Mouse (Mus musculus): Measurements from ENCODE around the gene P2rx3.

P2rx3 gene

GRCm38 (mm10) chr2:85037047-85038026 lies at the start of gene P2rx3, which contains the start of gene Ssrp1:
Gene P2rx3, minus strand, starts transcription at chr2:85037462.
Gene Ssrp1, plus strand, starts transcription at chr2:85037234.
- peak; percentile 81 to 85 for DNase-seq (ENCODE audit: low spot score in 2 of 2)

- DNase-seq (ENCODE audit: low spot score in 2 of 2): no peak
Observed at GRCm38 (mm10) chr2:85073751-85074150, 36.5 kb upstream of the P2rx3 start.

GRCm38 (mm10) chr2:85071921-85072320 lies 34.7 kb upstream of the P2rx3 start:
- DNase-seq (ENCODE audit: low spot score in 2 of 2): no peak

GRCm38 (mm10) chr2:85070086-85070485 lies 32.8 kb upstream of the P2rx3 start:
- DNase-seq (ENCODE audit: low spot score in 2 of 2): no peak

- no peak for DNase-seq (ENCODE audit: low spot score in 2 of 2)
Observed at GRCm38 (mm10) chr2:85068626-85069025, 31.4 kb upstream of the P2rx3 start.

- DNase-seq (ENCODE audit: low spot score in 2 of 2): no peak
Observed at GRCm38 (mm10) chr2:85067903-85068625, 30.8 kb upstream of the P2rx3 start.

GRCm38 (mm10) chr2:85066937-85067336 lies 29.7 kb upstream of the P2rx3 start:
- no peak for DNase-seq (ENCODE audit: low spot score in 2 of 2)

- no peak for DNase-seq (ENCODE audit: low spot score in 2 of 2)
Observed at GRCm38 (mm10) chr2:85065141-85065875, 28.0 kb upstream of the P2rx3 start.

- peak in 1 of 2 experiments; percentile 33 for DNase-seq (ENCODE audit: low spot score in 2 of 2)
Observed at GRCm38 (mm10) chr2:85061107-85061541, 23.9 kb upstream of the P2rx3 start.

GRCm38 (mm10) chr2:85060591-85061060 lies 23.4 kb upstream of the P2rx3 start:
- DNase-seq (ENCODE audit: low spot score in 2 of 2): peak; percentile 66 to 83

- DNase-seq (ENCODE audit: low spot score in 2 of 2): no peak
Observed at GRCm38 (mm10) chr2:85059677-85060076, 22.4 kb upstream of the P2rx3 start.

- DNase-seq (ENCODE audit: low spot score in 2 of 2): no peak
Observed at GRCm38 (mm10) chr2:85056711-85057110, 19.4 kb upstream of the P2rx3 start.

GRCm38 (mm10) chr2:85053192-85053816 lies 16.0 kb upstream of the P2rx3 start:
- DNase-seq (ENCODE audit: low spot score in 2 of 2): no peak

- DNase-seq (ENCODE audit: low spot score in 2 of 2): peak; percentile 59 to 64
Observed at GRCm38 (mm10) chr2:85050746-85051145, 13.5 kb upstream of the P2rx3 start.

- DNase-seq (ENCODE audit: low spot score in 2 of 2): peak; percentile 63 to 72
Observed at GRCm38 (mm10) chr2:85050001-85050634, 12.9 kb upstream of the P2rx3 start.

- DNase-seq (ENCODE audit: low spot score in 2 of 2): no peak
Observed at GRCm38 (mm10) chr2:85049277-85049676, 12.0 kb upstream of the P2rx3 start.

GRCm38 (mm10) chr2:85048168-85048751 lies 11.0 kb upstream of the P2rx3 start:
- peak; percentile 49 to 71 for DNase-seq (ENCODE audit: low spot score in 2 of 2)

GRCm38 (mm10) chr2:85047596-85048167 lies 10.4 kb upstream of the P2rx3 start, which contains the start of gene Tnks1bp1:
Gene Tnks1bp1, plus strand, starts transcription at chr2:85048022.
- peak; percentile 97 to 99 for DNase-seq (ENCODE audit: low spot score in 2 of 2)

GRCm38 (mm10) chr2:85047081-85047480 lies 9.8 kb upstream of the P2rx3 start:
- DNase-seq (ENCODE audit: low spot score in 2 of 2): no peak

GRCm38 (mm10) chr2:85046222-85046621 lies 9.0 kb upstream of the P2rx3 start:
- DNase-seq (ENCODE audit: low spot score in 2 of 2): no peak

Data from urinary bladder, adult 18-20 months (tissue).